Mouse (Mus musculus) small intestine, adult 2 months (tissue): Measurements from ENCODE around the gene Adamts12. TPM values are rescaled to one million over a fixed set of nuclear protein-coding genes. Genes with fewer than 3 reads are reported as not detected.

Source experiments
- H3K27ac ChIP-seq: fragments of 200-500 bp; 2 replicates; pipeline ENCODE4 v1.5.1; 2012; ENCODE audit warnings: low read depth, low read length, control low read depth, inconsistent platforms; ENCODE audit not compliant: insufficient read depth
- H3K27me3 ChIP-seq: fragments of 200-500 bp; 2 replicates; pipeline ENCODE4 v1.6.1; 2012; ENCODE audit warnings: mild to moderate bottlenecking, moderate library complexity, low read length, inconsistent platforms; ENCODE audit not compliant: control insufficient read depth, insufficient read depth
- H3K36me3 ChIP-seq: fragments of 200-500 bp; 2 replicates; pipeline ENCODE4 v1.6.1; 2012; ENCODE audit warnings: mild to moderate bottlenecking, low read length, control low read depth, inconsistent platforms; ENCODE audit not compliant: control insufficient read depth, insufficient read depth
- H3K4me1 ChIP-seq: fragments of 200-500 bp; 2 replicates; pipeline ENCODE4 v1.6.1; 2012; ENCODE audit warnings: low read length, inconsistent platforms, mixed read lengths; ENCODE audit not compliant: control insufficient read depth, insufficient read depth, insufficient read length
- H3K4me3 ChIP-seq: fragments of 200-500 bp; 2 replicates; pipeline ENCODE4 v1.5.1; 2012; ENCODE audit warnings: low read depth, mild to moderate bottlenecking, control low read depth, inconsistent platforms, low read length, moderate library complexity
- CTCF ChIP-seq: fragments of 200-500 bp; IDR thresholded peaks from 2 replicates; pipeline ENCODE4 v1.5.1; 2012; ENCODE audit warnings: low read depth, mild to moderate bottlenecking, control low read depth, inconsistent platforms, low read length, moderate library complexity, mixed read lengths; ENCODE audit not compliant: insufficient replicate concordance, insufficient read length; ENCODE audit errors: extremely low read depth
- POLR2A ChIP-seq: fragments of 200-500 bp; IDR thresholded peaks from 2 replicates; pipeline ENCODE4 v1.6.1; 2012; ENCODE audit warnings: low read depth, mild to moderate bottlenecking, control low read depth, inconsistent platforms, low read length, moderate library complexity
- WGBS: fragments of 180-500 bp; shearing (Covaris S2); methylation state at CpG from one replicate; pipeline ENCODE4 v1.1.7; 2018; 5-methylcytosine and 5-hydroxymethylcytosine counted together
- polyA plus RNA-seq: library from polyadenylated mRNA; depleted of rRNA; stranded (reverse); fragments of >200 nt; gene quantifications from 2 replicates; pipeline ENCODE4 v1.2.3, GENCODE M21; 2012; rRNA removed

Gene Adamts12
- 0.13 and 0.28 TPM in 2 replicates for polyA plus RNA-seq

DNA sequence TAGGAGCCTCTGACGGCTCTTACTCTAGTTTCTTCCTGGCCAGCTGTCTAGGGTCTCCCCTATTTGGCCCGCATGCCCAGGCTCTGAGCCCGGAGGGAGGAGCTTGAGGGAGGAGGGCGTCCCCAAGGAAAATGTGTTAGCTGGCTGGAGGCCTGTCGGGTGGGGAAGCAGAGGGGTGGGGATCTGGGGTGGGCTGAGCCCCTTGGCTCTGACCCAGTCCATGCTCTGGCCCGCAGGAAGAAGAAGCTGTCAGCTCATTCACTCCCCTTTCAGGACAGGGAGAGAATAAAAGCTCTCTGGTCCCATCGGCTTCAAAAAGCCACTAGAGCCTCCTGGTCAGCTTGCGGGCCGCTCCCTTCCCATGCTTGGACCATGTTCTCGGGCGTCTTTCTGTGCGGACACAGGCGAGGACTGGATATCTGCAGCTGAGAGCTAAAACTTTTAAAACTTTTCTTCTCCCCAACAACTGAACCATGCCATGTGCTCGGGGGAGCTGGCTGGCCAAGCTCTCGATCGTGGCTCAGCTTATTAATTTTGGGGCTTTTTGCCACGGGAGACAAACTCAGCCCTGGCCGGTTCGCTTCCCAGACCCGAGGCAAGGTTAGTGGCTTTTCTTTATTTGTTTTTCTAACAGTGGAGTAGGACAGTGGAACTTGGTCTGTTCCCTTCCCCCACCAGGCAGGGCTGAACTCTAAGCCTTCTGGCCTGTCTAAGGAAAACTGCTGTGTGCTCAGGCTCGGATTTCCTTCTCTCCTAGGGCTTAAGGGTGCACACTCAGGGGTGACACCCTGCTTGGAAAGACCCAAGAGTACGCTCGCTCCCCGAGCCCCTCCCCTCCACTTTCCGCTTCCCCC is at the start of gene Adamts12:
Gene Adamts12 (plus strand): TSS at position 233 of the 854 bp plus-strand sequence.
- TF ChIP-seq CTCF = no peak
- TF ChIP-seq POLR2A = no peak
- Histone ChIP-seq H3K4me1 (no peaks in the 10 kb centered on the region), H3K4me3 (peak within 1 kb of the TSS; percentile 39), H3K27ac (peak within 1 kb of the TSS; percentile 13; the same call in 1 of the 2 replicates), H3K27me3 (no peaks in the 10 kb centered on the region; the same call in 1 of the 2 replicates), H3K36me3 (no peaks in the 10 kb centered on the region)
- 11% methylated on average over 25 of the region's 25 CpGs for WGBS

DNA sequence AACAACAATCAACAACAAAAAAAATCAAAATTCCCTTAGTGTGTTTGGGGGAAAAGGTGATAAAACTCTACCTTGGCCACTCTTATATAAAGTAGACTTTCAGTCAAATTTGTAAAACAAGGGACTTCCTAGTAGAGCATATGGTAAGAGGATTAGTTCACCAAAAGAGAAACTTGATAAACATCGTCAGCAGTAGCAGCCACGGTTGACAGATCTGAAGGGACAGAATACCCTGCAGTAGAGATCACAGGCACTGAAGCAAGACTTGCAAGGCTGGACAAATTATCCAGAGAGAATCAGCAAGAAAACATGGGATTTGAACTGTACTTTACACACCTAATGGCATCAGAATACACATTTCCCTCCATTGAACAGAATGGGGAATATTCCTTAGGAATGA is 49.7 kb upstream of the Adamts12 start:
- Histone ChIP-seq H3K4me1 (no peaks in the 10 kb centered on the region; the same call in 1 of the 2 replicates), H3K27me3 (no peaks in the 10 kb centered on the region), H3K4me3 (no peak overlapping the region), H3K36me3 (no peaks in the 10 kb centered on the region), H3K27ac (no peak overlapping the region)
- TF ChIP-seq POLR2A (no peak), CTCF (no peak)
- 80% methylated on average over 2 of the region's 2 CpGs for WGBS

DNA sequence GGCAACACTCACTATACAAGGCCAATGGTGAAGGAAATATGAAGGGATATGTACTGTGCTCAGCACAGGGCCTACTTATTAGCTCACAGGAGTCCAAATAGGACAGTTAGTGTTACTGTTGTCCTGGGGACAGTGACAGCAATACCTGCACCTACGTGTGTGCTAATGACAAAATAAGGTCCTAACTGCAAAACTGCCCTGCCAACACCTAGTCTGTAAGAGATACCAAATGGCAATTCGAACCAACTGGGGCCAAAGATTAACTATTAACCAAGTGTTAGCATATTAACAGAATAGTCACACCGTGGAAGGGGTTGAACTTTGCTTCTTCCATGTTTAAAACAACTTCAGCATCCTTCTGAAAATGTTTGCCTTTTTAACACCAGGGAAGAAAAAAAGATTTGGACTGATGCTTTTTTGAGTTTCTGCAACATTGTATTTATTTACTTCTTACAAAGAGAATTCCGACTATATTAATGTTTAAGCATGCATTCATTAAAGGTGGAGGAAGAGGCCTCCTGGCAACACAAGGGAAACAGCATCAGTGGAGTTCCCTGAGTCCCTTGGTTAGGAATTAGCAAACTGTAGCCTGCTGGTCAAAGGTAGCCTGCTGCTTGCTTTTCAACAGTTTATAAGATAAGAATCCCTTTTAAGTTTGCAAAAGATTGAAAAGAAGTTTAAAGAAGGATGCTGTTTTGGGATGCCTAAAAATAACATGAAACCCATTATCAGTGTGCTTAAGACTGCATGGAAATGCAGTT is 37.6 kb upstream of the Adamts12 start:
- Histone ChIP-seq H3K4me3 (no peak overlapping the region), H3K4me1 (peaks cover 6% of the 10 kb centered on the region), H3K36me3 (no peaks in the 10 kb centered on the region), H3K27me3 (no peaks in the 10 kb centered on the region; the same call in 1 of the 2 replicates), H3K27ac (no peak overlapping the region)
- no peak for TF ChIP-seq POLR2A
- no peak for TF ChIP-seq CTCF
- WGBS = 21% methylated on average over 4 of the region's 4 CpGs

DNA sequence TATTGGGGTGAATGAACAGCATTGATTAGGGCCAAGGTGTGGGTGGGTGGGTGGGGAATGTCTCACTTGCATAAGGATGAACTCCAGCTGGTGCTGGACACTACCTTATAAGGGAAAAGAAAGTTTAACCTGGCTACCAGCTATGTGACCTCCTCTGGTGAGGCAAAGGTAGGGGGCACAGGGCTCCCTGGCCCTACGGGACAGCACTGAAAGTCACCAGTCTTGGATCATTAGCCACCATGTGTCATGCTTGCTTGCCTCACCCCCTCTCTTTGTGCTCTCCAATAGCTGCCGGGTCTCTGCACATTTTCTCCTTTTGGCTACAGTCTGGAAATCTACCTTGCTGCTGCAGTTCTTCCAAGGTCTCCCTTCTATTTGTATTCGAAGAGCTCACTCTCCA is 34.4 kb upstream of the Adamts12 start:
- WGBS = 84% methylated on average over 3 of the region's 3 CpGs
- TF ChIP-seq POLR2A = no peak
- TF ChIP-seq CTCF = no peak
- no peak overlapping the region for H3K27ac ChIP-seq
- H3K27me3 ChIP-seq = peaks cover 3% of the 10 kb centered on the region; the same call in 1 of the 2 replicates
- H3K4me3 ChIP-seq = no peak overlapping the region
- H3K4me1 ChIP-seq = peaks cover 6% of the 10 kb centered on the region
- H3K36me3 ChIP-seq = no peaks in the 10 kb centered on the region

DNA sequence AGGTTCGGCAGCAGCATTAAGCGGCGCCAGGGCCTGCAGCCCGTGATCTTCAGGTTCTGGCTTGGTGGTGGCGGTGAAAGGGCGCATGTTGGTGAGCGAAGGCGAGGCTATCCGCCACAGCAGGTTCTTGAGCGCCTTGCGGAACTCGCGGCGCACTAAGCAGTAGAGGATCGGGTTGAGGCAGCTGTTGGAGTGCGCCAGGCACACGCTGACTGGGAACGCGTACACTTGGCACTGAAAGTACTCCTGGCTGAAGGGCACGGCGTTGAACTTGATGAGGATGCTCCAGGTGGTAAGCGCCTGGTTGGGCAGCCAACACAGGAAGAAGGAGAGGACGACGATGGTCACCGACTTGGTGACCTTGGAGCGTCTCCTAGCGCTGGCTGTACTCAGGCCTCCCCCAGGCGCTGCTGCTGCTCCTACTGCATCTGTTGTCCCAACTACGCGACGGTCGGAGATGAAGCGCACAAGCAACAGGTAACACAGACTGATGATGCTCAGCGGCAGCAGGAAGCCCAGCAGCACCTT is 28.6 kb upstream of the Adamts12 start:
- Histone ChIP-seq H3K4me3 (no peak overlapping the region), H3K27ac (no peak overlapping the region), H3K36me3 (no peaks in the 10 kb centered on the region), H3K27me3 (peaks cover 22% of the 10 kb centered on the region), H3K4me1 (peaks cover 9% of the 10 kb centered on the region; the same call in 1 of the 2 replicates)
- TF ChIP-seq CTCF (no peak), POLR2A (no peak)
- WGBS = 3% methylated on average over 34 of the region's 34 CpGs

DNA sequence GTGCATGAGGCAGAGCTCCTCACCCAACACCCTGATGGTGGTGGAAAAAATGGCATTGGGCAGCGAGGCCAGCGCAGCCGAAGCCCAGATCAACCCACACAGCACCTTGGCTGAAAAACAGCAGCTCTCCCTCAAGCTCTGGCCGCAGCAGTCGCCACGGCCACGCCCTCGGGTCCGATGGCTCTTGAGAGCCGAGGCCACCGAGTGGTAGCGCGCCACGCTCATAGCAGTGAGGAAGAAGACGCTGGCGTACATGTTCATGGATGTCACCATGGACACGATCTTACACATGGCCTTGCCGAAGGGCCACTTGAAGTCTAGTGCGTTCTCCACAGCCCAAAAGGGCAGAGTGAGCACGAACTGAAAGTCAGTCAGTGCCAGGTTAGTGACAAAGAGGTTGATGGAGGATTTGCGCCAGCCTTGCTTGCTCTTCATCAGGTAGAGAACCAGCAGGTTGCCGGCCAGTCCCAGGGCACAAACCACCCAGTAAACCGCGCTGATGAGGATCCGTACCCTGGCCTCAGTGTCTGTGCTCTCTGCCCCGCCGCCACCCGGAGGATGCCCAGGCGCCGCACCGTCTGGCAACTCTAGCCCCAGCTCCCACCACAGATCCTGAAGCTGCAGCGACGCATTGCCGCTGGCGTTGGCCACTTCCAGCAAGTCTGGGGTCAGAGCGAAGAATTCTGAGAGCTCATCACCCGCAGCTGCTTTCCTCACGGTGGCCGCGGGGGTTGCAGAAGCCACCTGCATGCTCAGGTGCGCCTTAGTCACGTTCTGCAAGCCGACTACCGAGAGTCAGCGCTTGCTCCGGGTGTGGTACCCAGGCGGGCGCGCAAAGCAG is 27.8 kb upstream of the Adamts12 start:
- Histone ChIP-seq H3K27ac (no peak overlapping the region), H3K27me3 (peaks cover 22% of the 10 kb centered on the region), H3K4me1 (peaks cover 9% of the 10 kb centered on the region; the same call in 1 of the 2 replicates), H3K4me3 (peak overlapping the region; percentile 41), H3K36me3 (no peaks in the 10 kb centered on the region)
- WGBS = 2% methylated on average over 49 of the region's 49 CpGs
- TF ChIP-seq CTCF (no peak), POLR2A (no peak)

DNA sequence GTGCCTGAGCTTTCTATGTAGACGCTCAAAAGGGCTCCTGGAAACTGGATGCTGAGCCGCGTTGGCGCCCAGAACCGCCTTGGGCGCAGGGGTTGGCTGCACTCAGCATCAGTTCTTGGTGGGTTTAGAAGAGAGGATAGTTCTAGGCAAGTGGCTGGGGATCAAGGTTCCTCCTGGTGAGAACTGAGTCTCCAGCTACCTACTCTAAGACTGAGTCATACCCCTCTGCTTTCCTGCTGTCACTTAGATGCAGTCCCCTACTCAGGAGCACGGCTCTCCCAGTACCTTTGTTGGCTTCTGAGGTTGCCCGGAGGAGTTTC is 27.3 kb upstream of the Adamts12 start:
- Histone ChIP-seq H3K4me1 (peaks cover 9% of the 10 kb centered on the region; the same call in 1 of the 2 replicates), H3K36me3 (no peaks in the 10 kb centered on the region), H3K27ac (no peak overlapping the region), H3K4me3 (no peak overlapping the region; the same call in 1 of the 2 replicates), H3K27me3 (peaks cover 22% of the 10 kb centered on the region)
- TF ChIP-seq CTCF (no peak), POLR2A (no peak)
- 6% methylated on average over 8 of the region's 8 CpGs for WGBS
